30 mouse cellular contexts compared by ENCODE assay signal in genomic region chr4:63930863-63931262, GRCm38 (mm10).
"Had no signal": no experiment of that assay in that cellular context is flagged by ENCODE, and none has a peak within 500 bp of the region (broad histone marks: within the 10 kb centered on the region; RNA-seq: fewer than 3 reads in every experiment).

No protein-coding gene starts in this region.

- H3K4me2 ChIP-seq: limb, embryonic 12.5 days; limb, embryonic 13.5 days; limb, embryonic 15.5 days; liver, embryonic 11.5 days; liver, embryonic 12.5 days; liver, embryonic 13.5 days; liver, embryonic 15.5 days; lung, embryonic 14.5 days; lung, embryonic 15.5 days; midbrain, embryonic 11.5 days; midbrain, embryonic 12.5 days; midbrain, embryonic 13.5 days; midbrain, embryonic 15.5 days had no signal

- H3K9ac ChIP-seq: limb, embryonic 12.5 days; limb, embryonic 13.5 days; limb, embryonic 15.5 days; liver, embryonic 12.5 days; liver, embryonic 13.5 days; liver, embryonic 14.5 days; liver, embryonic 15.5 days; liver, postnatal 0 days; lung, embryonic 14.5 days; lung, embryonic 15.5 days; midbrain, embryonic 12.5 days; midbrain, embryonic 13.5 days; midbrain, embryonic 15.5 days had no signal

- H3K27me3 ChIP-seq: limb, embryonic 12.5 days; limb, embryonic 13.5 days; limb, embryonic 15.5 days; liver, embryonic 12.5 days; liver, embryonic 13.5 days; liver, embryonic 15.5 days; lung, embryonic 15.5 days; megakaryocyte, embryonic 14.5 days; midbrain, embryonic 12.5 days; midbrain, embryonic 13.5 days; midbrain, embryonic 15.5 days had no signal

- ATAC-seq: liver, embryonic 12.5 days; liver, postnatal 0 days; lung, postnatal 0 days; midbrain, embryonic 13.5 days; midbrain, embryonic 15.5 days; midbrain, embryonic 16.5 days had no signal

- H3K36me3 ChIP-seq: limb, embryonic 10.5 days; limb, embryonic 12.5 days; limb, embryonic 13.5 days; limb, embryonic 15.5 days; liver, embryonic 12.5 days; liver, embryonic 13.5 days; liver, embryonic 15.5 days; lung, embryonic 15.5 days; midbrain, embryonic 10.5 days; midbrain, embryonic 12.5 days; midbrain, embryonic 13.5 days; midbrain, embryonic 15.5 days had no signal

- DNase-seq: left cerebral cortex, postnatal 4 days; liver; liver, embryonic 13.5 days; liver, postnatal 0 days; lung, adult 18-20 months; lung, adult 2 months; lung, embryonic 14.5 days; lung, postnatal 10 days; lung, postnatal 14 days; lung, postnatal 36 days; midbrain, embryonic 14.5 days had no signal

- H3K9me3 ChIP-seq: limb, embryonic 10.5 days; limb, embryonic 12.5 days; limb, embryonic 13.5 days; limb, embryonic 15.5 days; liver, embryonic 12.5 days; liver, embryonic 13.5 days; liver, embryonic 15.5 days; lung, embryonic 15.5 days; midbrain, embryonic 10.5 days; midbrain, embryonic 12.5 days; midbrain, embryonic 13.5 days; midbrain, embryonic 15.5 days had no signal

- H3K4me3 ChIP-seq: limb, embryonic 10.5 days; limb, embryonic 12.5 days; limb, embryonic 13.5 days; limb, embryonic 15.5 days; liver, embryonic 12.5 days; liver, embryonic 13.5 days; liver, embryonic 15.5 days; lung, embryonic 15.5 days; megakaryocyte, embryonic 14.5 days; midbrain, embryonic 10.5 days; midbrain, embryonic 12.5 days; midbrain, embryonic 13.5 days; midbrain, embryonic 15.5 days; myocyte had no signal

- H3K4me1 ChIP-seq: limb, embryonic 10.5 days; limb, embryonic 12.5 days; limb, embryonic 13.5 days; limb, embryonic 15.5 days; liver, embryonic 12.5 days; liver, embryonic 13.5 days; liver, embryonic 15.5 days; lung, embryonic 15.5 days; megakaryocyte, embryonic 14.5 days; midbrain, embryonic 10.5 days; midbrain, embryonic 12.5 days; midbrain, embryonic 13.5 days; midbrain, embryonic 15.5 days had no signal

- H3K27ac ChIP-seq: limb, embryonic 10.5 days; limb, embryonic 12.5 days; limb, embryonic 13.5 days; limb, embryonic 15.5 days; liver, embryonic 12.5 days; liver, embryonic 13.5 days; liver, embryonic 14.5 days; liver, embryonic 15.5 days; lung, embryonic 15.5 days; macrophage; midbrain, embryonic 10.5 days; midbrain, embryonic 12.5 days; midbrain, embryonic 13.5 days; midbrain, embryonic 15.5 days had no signal
